Mouse (Mus musculus): ENCODE measurements around the gene Enox1.

DNA sequence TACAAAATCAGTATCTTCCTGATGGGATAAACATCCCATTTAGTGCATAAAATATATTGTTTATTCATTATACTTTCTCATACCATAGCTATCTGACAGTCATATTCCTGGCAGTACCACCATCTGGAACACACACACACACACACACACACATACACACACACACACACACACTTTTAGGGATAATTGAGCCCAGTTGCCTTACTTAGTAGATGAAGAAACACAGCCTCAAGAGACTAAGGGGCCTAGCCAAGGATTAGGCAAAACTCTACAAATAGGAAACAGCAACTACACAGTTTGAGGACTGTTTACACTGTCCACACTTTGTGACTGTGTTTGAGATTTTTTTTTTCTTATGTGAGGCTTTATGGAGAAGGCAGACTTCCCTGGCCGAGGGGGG is 100.9 kb downstream of the Enox1 start:
- no peak for TF ChIP-seq EP300 (IDR thresholded peaks at IDR 0.05; ENCODE audit: low read depth)
- no peak for TF ChIP-seq CTCF (IDR thresholded peaks at IDR 0.05; ENCODE audit: low read depth)
